Mouse (Mus musculus): Measurements from ENCODE around the gene Gadd45a. TPM values are rescaled to one million over a fixed set of nuclear protein-coding genes. Genes with fewer than 3 reads are reported as not detected.

Gene Gadd45a
- polyA plus RNA-seq, 1 experiment from 2014 or later, result 14.8 TPM

- Histone ChIP-seq H3K4me3 (replicated peaks; ENCODE audit: low read length) (no peak overlapping the region), H3K9me3 (ENCODE audit: control insufficient read depth, low read length) (no peaks in the 10 kb centered on the region), H3K27me3 (ENCODE audit: control insufficient read depth, insufficient read depth, low read length) (no peaks in the 10 kb centered on the region), H3K27ac (no peak overlapping the region), H3K36me3 (replicated peaks; ENCODE audit: control insufficient read depth, insufficient read depth) (no peaks in the 10 kb centered on the region), H3K9ac (no peak overlapping the region), H3K4me1 (replicated peaks; ENCODE audit: control insufficient read depth, insufficient read depth, low read length) (no peaks in the 10 kb centered on the region), H3K4me2 (replicated peaks) (no peak overlapping the region)
- 92% methylated on average over 4 of the region's 4 CpGs for WGBS
- DNase-seq (ENCODE audit: low spot score), result no peak
- ATAC-seq (ENCODE audit: low FRiP score), result no peak
These were observed 36.2 kb upstream of the Gadd45a start for GRCm38 (mm10) chr6:67073446-67073845.

DNA sequence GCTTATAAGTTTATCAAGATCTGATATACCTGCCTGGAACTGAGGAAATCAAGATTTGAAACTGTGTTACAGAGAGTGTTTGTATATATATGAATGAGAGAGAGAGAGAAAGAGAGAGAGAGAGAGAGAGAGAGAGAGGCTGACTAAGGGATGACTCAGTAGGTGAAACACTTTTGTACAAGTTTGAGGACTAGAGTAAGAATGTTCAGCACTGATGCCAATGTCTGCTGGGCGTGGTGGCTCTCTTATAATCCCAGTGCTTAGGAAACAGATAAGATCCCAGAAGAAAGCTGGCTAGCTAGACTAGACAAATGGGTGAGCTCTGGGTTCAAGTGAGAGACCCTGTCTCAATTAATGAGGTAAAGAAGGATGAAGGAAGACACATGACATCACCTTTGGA lies 34.4 kb upstream of the Gadd45a start:
- Histone ChIP-seq H3K4me2 (replicated peaks) (no peak overlapping the region), H3K9ac (no peak overlapping the region), H3K36me3 (replicated peaks; ENCODE audit: control insufficient read depth, insufficient read depth) (no peaks in the 10 kb centered on the region), H3K9me3 (ENCODE audit: control insufficient read depth, low read length) (no peaks in the 10 kb centered on the region), H3K27ac (no peak overlapping the region), H3K4me1 (replicated peaks; ENCODE audit: control insufficient read depth, insufficient read depth, low read length) (no peaks in the 10 kb centered on the region), H3K27me3 (ENCODE audit: control insufficient read depth, insufficient read depth, low read length) (no peaks in the 10 kb centered on the region), H3K4me3 (replicated peaks; ENCODE audit: low read length) (no peak overlapping the region)
- DNase-seq (ENCODE audit: low spot score), result no peak
- ATAC-seq (ENCODE audit: low FRiP score), result no peak
- WGBS, result 88% methylated on average over 1 of the region's 1 CpGs

GRCm38 (mm10) chr6:67069800-67070315 lies 32.6 kb upstream of the Gadd45a start:
- ATAC-seq (ENCODE audit: low FRiP score), result no peak; the same call in 1 of the 2 replicates

DNA sequence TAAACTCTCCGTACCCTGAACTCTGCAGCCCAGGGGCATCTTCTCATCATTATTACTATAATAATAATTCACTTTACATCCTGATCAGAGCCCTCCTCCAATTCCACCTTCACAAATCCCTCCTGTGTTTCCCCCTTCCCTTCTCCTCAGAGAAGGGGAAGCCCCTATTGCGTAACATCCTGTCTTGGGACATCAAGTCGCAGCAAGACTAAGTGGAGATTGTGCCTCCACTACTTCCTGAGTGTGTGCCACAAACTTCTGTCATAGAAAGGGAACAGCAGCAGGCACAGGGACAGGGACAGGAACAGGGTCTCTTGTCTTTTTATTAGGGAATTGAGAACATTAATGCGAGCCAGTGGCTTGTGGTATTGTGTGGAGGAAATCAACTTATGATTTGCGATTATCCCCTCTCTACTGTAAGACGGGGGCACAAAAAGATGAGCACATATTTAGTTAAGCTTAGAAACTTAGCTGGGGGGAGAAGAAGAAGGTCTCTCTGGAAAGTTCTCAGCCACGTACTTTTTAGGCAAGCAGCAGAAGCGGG lies 32.0 kb upstream of the Gadd45a start:
- Histone ChIP-seq H3K4me2 (replicated peaks) (no peak overlapping the region), H3K9me3 (ENCODE audit: control insufficient read depth, low read length) (no peaks in the 10 kb centered on the region), H3K36me3 (replicated peaks; ENCODE audit: control insufficient read depth, insufficient read depth) (no peaks in the 10 kb centered on the region), H3K9ac (no peak overlapping the region), H3K27me3 (ENCODE audit: control insufficient read depth, insufficient read depth, low read length) (no peaks in the 10 kb centered on the region), H3K4me1 (replicated peaks; ENCODE audit: control insufficient read depth, insufficient read depth, low read length) (no peaks in the 10 kb centered on the region), H3K4me3 (replicated peaks; ENCODE audit: low read length) (no peak overlapping the region), H3K27ac (no peak overlapping the region)
- ATAC-seq (ENCODE audit: low FRiP score) (no peak), DNase-seq (ENCODE audit: low spot score) (no peak)
- 90% methylated on average over 8 of the region's 8 CpGs for WGBS

More at GRCm38 (mm10) chr6:67069800-67070315, 32.6 kb upstream of the Gadd45a start:
- no peak for DNase-seq (ENCODE audit: low spot score)
- no peak overlapping the region for H3K27ac ChIP-seq
- no peaks in the 10 kb centered on the region for H3K36me3 ChIP-seq (replicated peaks; ENCODE audit: control insufficient read depth, insufficient read depth)
- H3K9me3 ChIP-seq (ENCODE audit: control insufficient read depth, low read length), result no peaks in the 10 kb centered on the region
- H3K9ac ChIP-seq, result no peak overlapping the region
- WGBS, result 69% methylated on average over 9 of the region's 9 CpGs
- no peak overlapping the region for H3K4me2 ChIP-seq (replicated peaks)
- H3K4me1 ChIP-seq (replicated peaks; ENCODE audit: control insufficient read depth, insufficient read depth, low read length), result no peaks in the 10 kb centered on the region
- H3K27me3 ChIP-seq (ENCODE audit: control insufficient read depth, insufficient read depth, low read length), result no peaks in the 10 kb centered on the region
- H3K4me3 ChIP-seq (replicated peaks; ENCODE audit: low read length), result no peak overlapping the region

DNA sequence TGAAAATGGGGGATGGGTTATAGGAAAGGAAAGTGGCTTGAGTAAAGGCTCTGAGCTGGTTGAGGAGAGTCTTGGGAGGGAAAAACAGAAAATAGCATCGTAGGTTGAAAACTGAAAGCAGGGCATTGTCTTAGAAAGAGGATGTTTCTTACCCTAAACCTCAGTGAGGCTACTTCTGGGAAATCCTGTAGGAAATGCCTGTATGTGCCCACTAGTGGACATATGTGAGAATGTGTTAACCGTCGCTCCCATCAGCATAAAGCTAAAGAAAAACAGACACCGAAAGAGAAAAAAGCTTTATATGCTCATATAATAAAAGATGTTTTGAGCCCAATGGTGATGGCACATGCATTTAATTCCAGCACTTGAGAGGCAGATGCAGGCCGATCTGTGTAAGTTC lies 22.8 kb upstream of the Gadd45a start:
- H3K36me3 ChIP-seq (replicated peaks; ENCODE audit: control insufficient read depth, insufficient read depth), result no peaks in the 10 kb centered on the region
- H3K9ac ChIP-seq, result no peak overlapping the region
- no peak overlapping the region for H3K4me3 ChIP-seq (replicated peaks; ENCODE audit: low read length)
- H3K4me2 ChIP-seq (replicated peaks), result no peak overlapping the region
- H3K4me1 ChIP-seq (replicated peaks; ENCODE audit: control insufficient read depth, insufficient read depth, low read length), result no peaks in the 10 kb centered on the region
- no peaks in the 10 kb centered on the region for H3K9me3 ChIP-seq (ENCODE audit: control insufficient read depth, low read length)
- WGBS, result 94% methylated on average over 5 of the region's 5 CpGs
- DNase-seq (ENCODE audit: low spot score) (no peak), ATAC-seq (ENCODE audit: low FRiP score) (no peak)
- no peak overlapping the region for H3K27ac ChIP-seq
- no peaks in the 10 kb centered on the region for H3K27me3 ChIP-seq (ENCODE audit: control insufficient read depth, insufficient read depth, low read length)

DNA sequence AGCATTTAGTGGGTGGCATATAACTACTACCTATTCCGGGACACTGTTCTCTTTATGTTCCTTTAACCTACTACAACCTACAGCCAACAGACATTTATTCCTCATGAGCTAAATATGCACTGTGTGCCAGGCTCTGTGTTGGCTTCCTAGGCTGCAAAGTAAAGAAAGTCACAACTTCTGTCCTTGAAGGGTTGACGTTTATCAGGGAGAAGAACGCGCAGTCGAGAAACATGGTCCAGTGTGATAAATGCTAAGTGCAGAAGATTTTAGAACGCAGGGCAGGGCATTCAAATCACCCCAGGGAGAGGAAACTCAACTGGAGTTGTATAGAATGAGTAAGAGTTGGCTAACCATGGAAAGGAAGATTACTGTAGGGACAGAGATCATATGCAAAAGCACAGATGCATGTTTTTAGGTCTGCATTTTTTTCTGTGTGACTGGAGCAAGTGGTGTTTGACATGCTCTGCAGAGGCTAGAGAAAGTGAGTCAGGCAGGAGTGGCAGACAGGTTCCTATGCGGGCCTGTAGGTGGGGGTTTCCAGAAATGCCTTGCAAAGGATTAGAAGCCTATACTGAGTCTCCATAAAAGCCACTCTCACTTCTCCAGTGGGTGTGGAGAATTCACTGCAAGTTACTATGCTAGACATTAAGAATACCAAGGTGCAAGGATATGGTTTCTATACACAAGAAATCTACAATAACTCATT lies 20.9 kb upstream of the Gadd45a start:
- H3K9me3 ChIP-seq (ENCODE audit: control insufficient read depth, low read length), result no peaks in the 10 kb centered on the region
- H3K9ac ChIP-seq, result no peak overlapping the region
- WGBS, result 90% methylated on average over 7 of the region's 7 CpGs
- no peak overlapping the region for H3K4me2 ChIP-seq (replicated peaks)
- H3K4me1 ChIP-seq (replicated peaks; ENCODE audit: control insufficient read depth, insufficient read depth, low read length), result no peaks in the 10 kb centered on the region
- no peak overlapping the region for H3K4me3 ChIP-seq (replicated peaks; ENCODE audit: low read length)
- H3K27ac ChIP-seq, result no peak overlapping the region
- no peak for DNase-seq (ENCODE audit: low spot score)
- no peak for ATAC-seq (ENCODE audit: low FRiP score)
- no peaks in the 10 kb centered on the region for H3K36me3 ChIP-seq (replicated peaks; ENCODE audit: control insufficient read depth, insufficient read depth)
- H3K27me3 ChIP-seq (ENCODE audit: control insufficient read depth, insufficient read depth, low read length), result no peaks in the 10 kb centered on the region

GRCm38 (mm10) chr6:67057574-67057973 lies 20.3 kb upstream of the Gadd45a start:
- H3K36me3 ChIP-seq (replicated peaks; ENCODE audit: control insufficient read depth, insufficient read depth), result no peaks in the 10 kb centered on the region
- no peak overlapping the region for H3K27ac ChIP-seq
- WGBS, result 93% methylated on average over 5 of the region's 5 CpGs
- H3K4me3 ChIP-seq (replicated peaks; ENCODE audit: low read length), result no peak overlapping the region
- H3K4me2 ChIP-seq (replicated peaks), result no peak overlapping the region
- DNase-seq (ENCODE audit: low spot score) (no peak), ATAC-seq (ENCODE audit: low FRiP score) (no peak)
- no peaks in the 10 kb centered on the region for H3K27me3 ChIP-seq (ENCODE audit: control insufficient read depth, insufficient read depth, low read length)
- H3K4me1 ChIP-seq (replicated peaks; ENCODE audit: control insufficient read depth, insufficient read depth, low read length), result no peaks in the 10 kb centered on the region
- no peak overlapping the region for H3K9ac ChIP-seq
- no peaks in the 10 kb centered on the region for H3K9me3 ChIP-seq (ENCODE audit: control insufficient read depth, low read length)

- Histone ChIP-seq H3K4me1 (replicated peaks; ENCODE audit: control insufficient read depth, insufficient read depth, low read length) (no peaks in the 10 kb centered on the region), H3K27me3 (ENCODE audit: control insufficient read depth, insufficient read depth, low read length) (no peaks in the 10 kb centered on the region), H3K9ac (no peak overlapping the region), H3K9me3 (ENCODE audit: control insufficient read depth, low read length) (no peaks in the 10 kb centered on the region), H3K4me2 (replicated peaks) (no peak overlapping the region), H3K27ac (no peak overlapping the region), H3K4me3 (replicated peaks; ENCODE audit: low read length) (no peak overlapping the region), H3K36me3 (replicated peaks; ENCODE audit: control insufficient read depth, insufficient read depth) (no peaks in the 10 kb centered on the region)
- no peak for DNase-seq (ENCODE audit: low spot score)
- WGBS, result 98% methylated on average over 3 of the region's 3 CpGs
- no peak for ATAC-seq (ENCODE audit: low FRiP score)
These were observed 19.8 kb upstream of the Gadd45a start for GRCm38 (mm10) chr6:67056889-67057564.

GRCm38 (mm10) chr6:67056108-67056888 lies 19.0 kb upstream of the Gadd45a start:
- H3K9me3 ChIP-seq (ENCODE audit: control insufficient read depth, low read length), result no peaks in the 10 kb centered on the region
- no peaks in the 10 kb centered on the region for H3K27me3 ChIP-seq (ENCODE audit: control insufficient read depth, insufficient read depth, low read length)
- no peak overlapping the region for H3K4me2 ChIP-seq (replicated peaks)
- 82% methylated on average over 15 of the region's 15 CpGs for WGBS
- H3K9ac ChIP-seq, result no peak overlapping the region
- H3K4me3 ChIP-seq (replicated peaks; ENCODE audit: low read length), result no peak overlapping the region
- ATAC-seq (ENCODE audit: low FRiP score), result no peak
- H3K4me1 ChIP-seq (replicated peaks; ENCODE audit: control insufficient read depth, insufficient read depth, low read length), result no peaks in the 10 kb centered on the region
- H3K36me3 ChIP-seq (replicated peaks; ENCODE audit: control insufficient read depth, insufficient read depth), result no peaks in the 10 kb centered on the region
- no peak overlapping the region for H3K27ac ChIP-seq
- DNase-seq (ENCODE audit: low spot score), result no peak

Data from hindbrain, embryonic 14.5 days (tissue).